Mouse (Mus musculus) cerebellum, postnatal 10 days (tissue): ENCODE measurements around the gene Sec24d.
"Not testable (repeated sequence)": the region's sequence is repeated elsewhere in the genome, so short reads cannot be mapped to it uniquely, and the experiment has no call there.

Source experiments
- DNase-seq, 2 experiments: peaks; one replicate each; pipeline ENCODE4 v3.0.0; 2021; ENCODE audit warnings: mixed read lengths in 2 of 2

Gene Sec24d

DNA sequence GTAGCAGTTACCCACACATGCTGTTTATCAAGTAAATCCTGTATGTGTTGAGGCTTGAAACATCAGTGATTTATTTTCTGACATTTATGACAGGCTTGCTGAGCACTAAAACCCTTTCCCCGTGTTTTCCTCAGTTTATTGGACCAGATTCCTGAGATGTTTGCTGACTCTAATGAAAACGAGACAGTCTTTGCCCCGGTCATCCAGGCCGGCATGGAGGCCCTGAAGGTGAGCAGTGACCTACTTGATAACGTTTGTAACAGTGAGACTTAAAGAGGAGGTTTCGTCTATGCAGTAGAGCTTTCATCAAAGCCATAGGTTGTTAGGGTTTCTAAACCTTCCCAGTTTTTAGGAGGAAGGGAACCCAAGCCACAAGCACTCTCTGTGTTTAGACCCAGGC is 76.4 kb downstream of the Sec24d start:
- no peak for DNase-seq

DNA sequence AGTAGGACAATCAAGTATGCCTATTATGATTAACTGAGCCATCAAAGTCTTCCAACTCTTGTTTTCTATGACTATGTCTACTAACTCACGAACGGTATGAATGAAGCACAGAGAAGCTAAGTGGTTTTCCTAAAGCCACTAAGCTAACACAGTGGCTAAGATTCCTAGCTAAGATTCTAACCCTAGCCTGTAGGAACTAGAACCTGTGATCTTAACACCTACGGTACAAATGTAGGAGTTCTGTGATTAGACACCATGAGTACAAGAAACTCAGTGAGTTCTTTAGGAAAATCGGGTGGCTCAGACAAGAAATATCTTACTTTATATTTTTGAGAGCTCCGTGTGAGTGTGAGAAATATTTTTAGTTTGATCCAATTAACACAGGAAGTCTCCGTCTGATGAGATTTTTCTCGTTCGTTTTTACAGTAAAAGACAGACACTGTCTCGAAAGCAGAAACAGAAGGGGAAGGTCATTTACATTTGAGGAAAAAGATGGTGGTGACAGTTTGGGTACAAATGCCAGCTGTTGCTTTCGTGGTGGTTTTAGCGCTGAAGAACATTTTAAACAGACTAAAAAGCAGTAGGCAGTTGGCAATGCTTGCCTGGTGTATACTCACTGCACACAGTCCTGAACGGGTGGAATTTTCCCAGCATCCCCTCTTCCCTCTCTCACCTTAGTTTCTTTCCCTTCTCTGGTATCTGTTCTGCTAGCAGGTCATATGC is 81.0 kb downstream of the Sec24d start:
- no peak for DNase-seq

DNA sequence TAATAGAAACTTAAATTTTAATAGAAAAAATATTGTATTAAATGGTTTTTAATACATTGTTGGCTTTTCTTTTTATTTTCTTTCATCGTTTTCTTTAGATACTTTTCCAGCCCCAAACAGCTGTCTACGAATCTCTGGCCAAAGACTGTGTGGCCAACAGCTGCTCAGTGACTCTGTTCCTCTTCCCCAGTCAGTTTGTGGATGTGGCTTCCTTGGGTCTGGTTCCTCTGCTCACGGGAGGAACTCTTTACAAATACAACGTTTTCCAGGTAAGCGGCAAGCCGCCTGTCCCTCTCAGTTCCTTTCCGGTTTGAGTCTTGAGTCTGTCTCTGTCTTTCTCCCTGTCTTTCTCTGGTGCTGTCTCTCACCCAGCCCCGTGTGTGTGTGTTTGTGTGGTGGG is 83.3 kb downstream of the Sec24d start:
- no peak for DNase-seq

DNA sequence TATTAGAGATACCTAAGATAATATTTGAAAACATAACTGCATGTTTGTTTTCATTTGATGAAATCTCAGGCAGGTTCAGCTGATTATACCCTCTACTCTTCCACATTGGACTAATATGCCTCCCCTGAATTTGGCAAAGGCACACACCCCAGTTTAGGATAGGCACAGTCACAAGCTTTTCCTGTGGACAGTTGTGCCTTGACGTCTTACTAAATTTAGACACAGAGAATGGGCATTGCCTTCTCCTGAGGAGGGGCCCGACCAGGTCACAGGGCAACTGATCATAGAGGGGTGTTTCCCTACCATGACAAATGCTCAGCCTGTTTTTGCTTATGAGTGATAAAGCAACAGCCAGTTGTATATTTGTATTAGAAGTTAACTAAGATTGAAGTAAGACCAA is 84.3 kb downstream of the Sec24d start:
- DNase-seq: no peak

DNA sequence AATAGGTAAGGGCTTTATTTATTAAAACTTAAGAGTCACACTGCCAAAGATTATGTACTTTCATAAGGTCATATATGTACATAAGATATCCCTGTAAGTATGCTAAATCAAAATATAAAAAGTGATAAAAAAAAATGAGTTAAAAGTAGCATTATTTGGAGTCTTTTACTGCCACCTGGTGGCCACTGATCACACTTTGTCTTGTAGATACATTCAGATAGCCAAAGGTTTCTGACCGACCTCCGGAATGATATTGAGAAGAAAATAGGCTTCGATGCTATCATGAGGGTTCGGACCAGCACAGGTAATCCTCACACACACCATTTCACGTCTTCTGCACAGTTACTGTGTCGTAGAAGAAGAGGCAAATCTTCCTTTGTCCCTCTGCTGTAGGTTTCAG is 85.9 kb downstream of the Sec24d start:
- DNase-seq: peak; percentile 62 to 75

DNA sequence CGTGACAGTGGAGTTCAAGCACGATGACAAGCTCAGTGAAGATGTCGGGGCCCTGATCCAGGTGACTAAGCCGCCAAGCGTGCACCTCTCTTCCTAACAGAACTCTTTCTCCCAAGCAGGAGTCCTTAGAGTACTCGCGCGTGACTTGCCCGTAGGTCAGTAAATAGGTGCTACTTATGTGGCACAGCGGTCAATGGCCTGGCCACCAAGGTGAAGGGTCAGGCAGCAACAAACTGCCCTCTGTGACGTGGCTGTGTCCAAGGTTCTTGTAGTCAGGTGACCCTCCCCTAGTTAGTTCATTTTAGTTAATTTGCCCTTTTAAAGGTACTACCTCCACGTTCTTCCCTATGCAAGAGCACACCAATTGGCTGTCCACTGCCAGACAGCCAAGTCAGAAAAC is 86.4 kb downstream of the Sec24d start:
- no peak for DNase-seq

DNA sequence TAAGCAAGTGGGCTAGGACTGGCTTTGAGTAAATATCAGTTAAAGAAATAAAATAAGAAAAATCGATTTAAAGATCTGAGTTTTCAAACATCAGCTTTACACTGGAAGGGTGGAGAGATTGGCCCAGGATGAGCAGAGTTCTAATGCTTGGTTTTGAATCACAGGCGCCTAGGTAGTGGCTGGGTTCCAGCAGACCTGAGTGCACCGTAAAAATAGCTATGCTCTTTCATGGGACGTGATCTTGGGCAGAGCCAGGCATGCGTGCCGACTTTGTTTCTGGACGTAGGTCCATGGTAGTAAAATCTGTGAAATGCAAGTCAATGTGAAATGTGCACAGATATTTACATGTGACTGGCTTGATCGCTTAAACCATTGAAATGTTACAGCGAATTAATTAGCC is 87.1 kb downstream of the Sec24d start:
- no peak for DNase-seq

DNA sequence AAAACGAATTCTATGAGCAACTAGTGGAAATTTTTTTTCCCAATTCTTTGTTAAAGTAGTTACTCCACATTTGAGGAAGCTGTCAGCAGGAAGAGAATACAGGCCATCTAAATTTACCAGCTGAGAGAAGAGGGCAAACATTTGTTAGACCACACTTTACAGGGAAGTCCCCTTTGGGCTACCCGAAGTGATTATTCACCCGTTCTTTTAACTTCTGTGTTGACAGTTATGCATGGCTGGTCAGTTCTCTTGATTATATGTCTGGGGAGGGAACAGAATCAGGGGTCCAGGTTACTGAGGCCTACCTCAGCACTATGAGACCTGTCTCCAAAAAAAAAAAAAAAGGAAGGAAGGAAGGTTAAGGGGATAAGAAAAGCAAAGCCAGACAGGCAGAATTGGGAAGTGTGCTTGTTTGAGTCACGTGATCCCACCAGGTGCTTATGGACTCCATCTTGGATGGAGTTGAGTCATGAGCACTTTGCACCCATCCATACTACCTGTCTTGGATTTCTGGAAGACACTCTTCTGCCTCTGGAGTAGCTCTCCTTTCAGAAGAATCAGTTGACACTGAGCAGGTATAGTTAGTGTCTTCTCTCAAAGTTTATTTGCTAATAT is 89.2 kb downstream of the Sec24d start:
- DNase-seq: no peak

DNA sequence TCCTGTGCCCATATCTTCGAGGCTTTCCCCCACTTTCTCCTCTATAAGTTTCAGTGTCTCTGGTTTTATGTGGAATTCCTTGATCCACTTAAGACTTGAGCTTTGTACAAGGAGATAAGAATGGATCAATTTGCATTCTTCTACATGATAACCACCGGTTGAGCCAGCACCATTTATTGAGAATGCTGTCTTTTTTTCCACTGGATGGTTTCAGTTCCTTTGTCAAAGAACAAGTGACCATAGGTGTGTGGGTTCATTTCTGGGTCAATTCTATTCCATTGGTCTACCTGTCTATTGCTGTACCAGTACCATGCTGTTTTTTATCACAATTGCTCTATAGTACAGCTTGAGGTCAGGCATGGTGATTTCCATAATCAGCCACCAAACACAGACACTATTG is 99.6 kb downstream of the Sec24d start:
- not testable (repeated sequence) for DNase-seq

DNA sequence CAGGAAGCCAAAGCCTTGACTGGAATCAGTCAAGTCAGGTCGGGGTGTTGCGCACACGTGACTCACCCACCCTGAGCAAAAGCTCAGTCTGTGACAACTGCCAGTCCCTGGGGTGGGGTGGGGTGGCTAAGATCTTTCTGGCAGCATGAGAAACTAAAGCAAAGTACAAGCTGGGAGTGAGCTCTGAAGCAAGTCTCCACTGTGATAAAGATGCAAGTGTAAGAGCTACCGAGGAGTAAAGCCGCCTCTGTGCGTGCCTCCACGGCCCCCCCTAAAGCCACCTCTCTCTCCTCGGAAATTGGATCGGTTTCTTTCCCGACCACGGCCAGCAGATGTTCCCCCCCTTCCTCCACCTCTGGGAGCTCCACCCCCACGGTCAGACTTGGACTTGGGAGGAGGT is 101.9 kb downstream of the Sec24d start:
- DNase-seq: no peak

DNA sequence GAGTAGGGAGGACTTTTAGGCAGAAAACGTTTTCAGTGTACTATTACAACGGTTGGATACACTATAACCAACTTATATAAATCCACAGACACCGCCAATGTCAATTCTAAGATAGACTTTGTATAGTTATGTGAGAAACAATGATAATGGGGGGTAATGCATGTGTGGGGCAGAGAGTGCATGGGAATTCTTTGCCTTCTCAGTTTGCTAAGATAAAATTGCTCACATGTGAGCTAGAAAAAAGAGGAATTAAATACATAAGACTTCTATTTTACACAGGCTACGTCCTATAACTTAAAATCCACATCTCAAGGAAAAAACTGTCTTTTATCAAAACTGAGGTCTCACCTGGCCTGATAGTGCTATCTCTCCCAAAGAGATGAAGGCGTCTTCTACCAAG is 103.7 kb downstream of the Sec24d start:
- DNase-seq: no peak

DNA sequence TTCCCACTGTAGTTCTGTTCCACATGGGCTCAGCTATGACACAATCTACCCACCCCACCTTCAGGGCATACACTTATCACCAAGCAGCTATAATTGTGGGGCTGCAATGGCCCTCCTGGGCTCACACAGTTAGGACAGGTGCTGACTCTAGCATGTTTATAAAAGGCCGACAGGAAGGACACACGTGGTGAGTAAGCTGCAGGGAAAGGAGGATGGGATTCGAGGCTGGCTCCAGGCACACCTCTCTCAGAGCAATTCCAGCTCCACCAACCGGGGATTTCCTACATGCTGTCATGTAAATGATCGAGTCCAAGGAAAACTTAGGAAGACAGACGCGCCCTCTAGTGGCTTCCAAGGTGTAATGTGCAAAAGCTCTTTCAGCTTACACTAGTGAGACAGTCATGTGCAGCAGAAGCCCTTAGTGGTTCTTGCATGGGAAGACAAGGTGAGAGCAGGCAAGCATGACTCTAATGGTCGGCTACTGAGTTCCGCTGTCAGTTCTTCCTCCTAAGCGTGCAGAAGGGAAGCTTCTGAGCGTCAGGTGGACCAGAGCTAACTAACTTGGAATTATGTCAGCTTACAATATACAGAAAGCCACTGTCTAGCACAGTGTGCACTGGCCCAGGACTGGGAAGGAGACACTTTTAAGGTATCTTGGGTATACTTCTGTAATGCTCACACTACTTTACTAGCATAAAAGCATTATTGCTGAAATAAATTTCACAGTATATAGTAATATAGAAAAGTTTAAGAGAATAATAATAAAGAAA is 104.7 kb downstream of the Sec24d start:
- peak; percentile 78 to 84 for DNase-seq

DNA sequence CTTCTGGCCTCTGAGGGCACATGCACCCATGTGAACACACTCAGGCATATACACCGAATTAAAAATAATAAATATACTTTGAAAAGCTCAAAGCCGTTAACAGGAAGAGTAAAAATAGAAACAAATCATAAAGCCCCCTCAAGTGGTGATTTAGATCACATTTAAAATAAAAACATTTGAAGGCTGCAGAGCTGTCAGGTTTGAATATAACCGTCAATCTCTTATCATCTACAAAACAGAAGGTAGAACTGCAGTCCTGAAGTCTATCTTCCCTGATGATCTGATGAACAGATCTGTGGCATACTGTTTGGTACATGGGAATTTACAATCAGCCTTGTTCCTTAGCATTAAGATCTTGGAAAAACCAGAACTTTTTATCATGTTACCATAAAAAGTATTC is 109.3 kb downstream of the Sec24d start:
- DNase-seq: no peak

DNA sequence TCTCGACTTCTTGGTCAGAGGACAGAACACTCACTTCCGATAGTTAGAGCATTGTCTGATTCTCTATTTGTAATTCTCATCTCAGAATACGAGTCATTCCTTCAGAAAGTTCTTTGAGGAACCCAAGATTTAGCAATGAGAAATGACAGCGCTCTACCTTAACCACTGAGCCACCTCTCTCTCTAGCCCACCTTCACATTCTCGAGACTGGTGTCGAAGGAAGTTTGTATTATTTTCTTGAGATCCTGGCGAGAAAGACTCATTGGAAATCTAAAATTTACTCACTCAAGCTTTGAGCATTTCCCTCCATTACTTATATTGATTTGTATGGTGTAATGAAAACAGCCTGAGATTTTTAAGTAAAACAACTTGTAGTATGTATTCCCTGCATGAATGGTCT is 117.2 kb downstream of the Sec24d start:
- no peak for DNase-seq

DNA sequence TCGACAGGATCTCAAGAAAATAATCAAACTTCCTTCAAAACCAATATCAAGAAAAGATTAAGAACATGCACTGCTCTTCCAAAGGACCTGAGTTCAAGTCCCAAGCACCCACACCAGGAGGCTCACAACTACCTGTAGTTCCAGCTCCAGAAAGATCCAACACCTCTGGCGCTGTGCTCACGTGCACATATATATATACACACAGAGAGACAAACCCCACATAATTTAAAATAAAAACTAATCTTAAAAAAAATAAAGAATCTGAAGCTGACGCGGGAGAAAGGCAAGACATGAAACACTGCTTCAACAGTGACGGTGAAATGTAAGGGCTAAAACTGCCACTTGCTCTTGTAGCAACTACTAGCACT is 117.8 kb downstream of the Sec24d start:
- peak in 1 of 2 experiments; percentile 4 for DNase-seq

DNA sequence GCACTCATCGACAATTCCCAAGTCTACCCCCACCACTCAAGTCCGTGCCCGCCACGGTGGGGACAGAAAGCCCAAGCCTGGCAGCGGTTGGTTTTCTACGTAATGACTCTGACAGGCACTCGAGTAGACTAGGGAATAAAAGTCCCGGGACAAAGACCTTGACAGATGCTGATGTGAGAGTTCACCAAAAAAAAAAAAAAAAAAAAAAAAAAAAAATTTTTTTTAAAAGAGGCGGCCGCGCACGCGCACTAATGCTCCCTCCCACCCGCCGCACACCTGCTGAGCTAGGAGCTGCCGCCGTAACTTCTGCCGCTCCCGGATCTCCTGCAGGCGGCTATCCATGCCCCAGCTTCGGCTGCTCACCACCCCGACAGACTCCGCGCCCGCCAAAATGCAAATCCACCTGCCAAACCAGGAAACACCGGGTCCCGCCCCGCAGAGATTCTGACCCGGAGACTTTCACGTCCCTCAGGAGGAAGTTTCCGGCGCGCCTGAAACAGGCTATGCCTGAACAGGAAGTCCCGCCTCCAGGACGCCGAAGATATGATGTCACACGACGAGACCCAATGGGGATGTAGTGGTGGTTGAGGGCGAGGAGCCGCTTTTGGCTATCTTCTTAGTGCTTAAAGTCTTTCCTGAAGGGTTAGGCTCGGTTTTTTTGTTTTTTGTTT is 118.4 kb downstream of the Sec24d start, which contains the start of gene Mettl14:
Gene Mettl14 (minus strand): TSS at position 623 of the 671 bp plus-strand sequence.
- peak; percentile 99 for DNase-seq

DNA sequence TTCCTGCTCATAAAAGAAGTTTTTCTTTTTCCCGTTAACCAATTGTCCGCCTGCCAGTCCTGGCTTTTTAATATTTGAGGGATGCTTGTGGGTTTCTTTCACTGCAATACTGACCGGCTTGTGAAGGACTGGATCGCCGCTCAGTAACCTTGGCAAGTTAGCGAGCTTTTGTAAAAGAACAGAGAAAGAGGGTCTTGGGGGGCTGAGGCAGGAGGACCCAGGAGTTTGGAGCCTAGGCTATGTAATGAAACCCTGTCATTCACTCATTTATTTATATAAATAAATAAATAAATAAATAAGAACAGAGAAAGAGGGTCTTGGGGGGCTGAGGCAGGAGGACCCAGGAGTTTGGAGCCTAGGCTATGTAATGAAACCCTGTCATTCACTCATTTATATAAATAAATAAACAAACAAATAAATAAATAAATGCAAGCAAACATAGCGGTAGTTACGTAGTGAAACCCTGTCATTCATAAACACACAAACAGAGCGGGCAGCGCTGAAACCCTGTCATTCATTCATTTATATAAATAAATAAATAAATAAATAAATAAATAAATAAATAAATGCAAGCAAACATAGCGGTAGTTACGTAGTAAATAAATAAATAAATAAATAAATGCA is 119.0 kb downstream of the Sec24d start:
- DNase-seq: peak; percentile 13 to 15

DNA sequence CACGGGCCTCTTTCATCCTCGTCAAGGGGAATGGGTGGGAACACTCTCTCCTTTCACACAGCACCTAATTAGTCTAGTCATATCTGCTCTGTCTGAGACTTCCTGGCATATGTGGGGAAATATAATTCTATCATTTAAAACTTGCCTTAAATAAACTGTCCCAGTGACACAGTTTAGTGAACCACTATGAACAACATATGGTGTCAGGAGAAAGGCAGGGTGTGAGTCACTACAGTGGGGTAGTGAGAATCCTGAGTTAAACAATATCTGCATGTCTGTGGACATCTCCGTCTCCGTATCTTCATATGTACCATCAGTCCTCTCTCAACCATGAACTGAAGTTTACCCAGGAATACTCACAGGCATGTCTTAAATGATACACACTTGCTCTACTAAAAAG is 123.9 kb downstream of the Sec24d start:
- DNase-seq: no peak

DNA sequence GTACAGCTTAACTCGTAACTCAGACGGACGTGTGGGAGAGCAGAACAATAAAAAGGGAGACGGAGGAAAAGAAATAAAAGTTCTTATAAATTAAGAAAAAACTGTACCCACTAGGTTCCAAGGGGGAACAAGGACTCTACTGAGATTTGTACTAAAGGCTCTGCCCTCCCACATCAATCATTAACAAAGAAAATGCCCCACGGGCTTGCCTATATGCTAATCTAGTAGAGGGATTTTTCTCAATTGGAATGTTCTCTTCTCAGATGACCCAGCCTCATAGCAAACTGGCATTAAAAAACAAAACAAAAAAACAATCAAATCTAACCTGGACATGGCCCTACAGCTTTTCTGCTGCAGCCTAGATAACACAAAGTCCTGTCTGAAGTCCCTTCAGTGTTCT is 128.4 kb downstream of the Sec24d start:
- no peak for DNase-seq

DNA sequence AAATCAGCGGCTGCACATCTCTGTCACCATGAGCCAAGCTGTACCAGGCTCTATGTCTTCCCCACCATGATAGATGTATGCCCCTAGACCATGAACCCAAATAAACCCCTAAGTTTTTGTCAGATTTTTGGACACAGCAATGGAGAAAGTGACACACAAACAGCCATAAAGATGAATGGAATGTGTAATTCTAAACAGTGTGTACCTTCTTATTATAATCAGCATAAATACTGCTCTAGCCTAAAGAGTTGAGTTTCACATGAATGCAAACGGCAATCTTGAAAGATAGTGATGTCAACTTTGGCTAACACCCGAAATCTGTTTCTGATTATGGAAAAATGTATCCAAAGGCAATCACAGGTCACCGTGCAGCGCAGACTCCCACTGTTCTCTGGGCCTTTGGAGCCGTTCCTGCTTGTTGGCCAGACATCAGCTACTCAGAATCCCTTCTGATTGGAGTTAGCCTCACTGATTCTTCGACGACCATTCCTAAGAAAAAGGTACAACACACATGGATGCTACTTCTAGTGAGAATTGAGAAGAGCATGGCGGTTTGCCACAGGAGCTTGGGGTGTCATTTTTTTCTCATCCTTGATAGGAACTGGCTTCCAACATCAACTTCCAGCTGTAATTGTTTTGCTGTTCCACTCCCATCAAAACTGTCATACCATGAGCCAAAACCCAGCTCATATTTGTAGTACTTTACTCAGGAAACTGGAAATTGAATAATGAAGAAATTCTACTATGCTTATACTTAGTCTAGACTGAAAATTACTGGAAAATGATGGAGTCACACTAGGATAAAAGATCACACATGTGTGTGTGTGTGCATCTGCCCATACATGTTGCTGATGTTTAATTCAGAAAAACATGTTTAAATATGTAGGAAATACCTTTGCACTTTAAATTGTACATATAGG is 130.6 kb downstream of the Sec24d start:
- no peak for DNase-seq

DNA sequence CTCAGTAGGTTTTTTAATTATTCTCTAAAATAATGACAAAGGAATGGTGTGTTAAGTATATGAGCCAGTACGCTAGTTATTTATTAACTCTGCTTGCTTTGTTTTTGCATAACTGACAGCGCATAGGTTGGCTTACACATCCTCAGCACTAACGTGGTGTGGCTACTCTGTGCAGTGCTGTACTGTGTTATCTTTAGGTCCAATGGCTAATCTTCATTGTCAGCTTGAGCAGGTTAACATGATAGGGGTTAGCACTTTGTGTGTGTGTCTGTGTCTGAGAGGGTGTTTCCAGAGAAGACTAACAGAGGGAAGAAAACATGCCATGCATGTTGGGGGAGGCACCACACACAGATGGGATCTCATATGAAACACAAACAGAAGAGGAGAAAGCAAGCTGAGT is 137.7 kb downstream of the Sec24d start:
- no peak for DNase-seq
